Mouse (Mus musculus) C2C12 (cell line): ENCODE results near the gene Casp14.
"Not testable (repeated sequence)": the region's sequence is repeated elsewhere in the genome, so short reads cannot be mapped to it uniquely, and the experiment has no call there.

Experiments used
- CEBPB ChIP-seq: IDR thresholded peaks from one replicate; pipeline ENCODE4 v1.6.1; 2011; ENCODE audit warnings: low read depth, mild to moderate bottlenecking, control low read depth, moderate library complexity
- CTCF ChIP-seq: IDR thresholded peaks from one replicate; pipeline ENCODE4 v1.5.1; 2011; ENCODE audit not compliant: control insufficient read depth, insufficient read depth, insufficient read length
- FOSL1 ChIP-seq: IDR thresholded peaks from one replicate; pipeline ENCODE4 v1.8.0; 2011; ENCODE audit warnings: mild to moderate bottlenecking, low read length; ENCODE audit not compliant: poor library complexity, insufficient read depth, severe bottlenecking
- MAX ChIP-seq: IDR thresholded peaks from one replicate; pipeline ENCODE4 v1.6.1; 2011; ENCODE audit warnings: mild to moderate bottlenecking, control low read depth
- MYOD1 ChIP-seq: IDR thresholded peaks from one replicate; pipeline ENCODE4 v1.6.1; 2011; ENCODE audit warnings: low read depth; ENCODE audit not compliant: control insufficient read depth, insufficient read length
- MYOG ChIP-seq: IDR thresholded peaks from one replicate; pipeline ENCODE4 v1.6.1; 2011; ENCODE audit not compliant: control insufficient read depth, insufficient read length; ENCODE audit errors: extremely low read depth
- USF1 ChIP-seq: IDR thresholded peaks from one replicate; pipeline ENCODE4 v1.6.1; 2011; ENCODE audit warnings: low read depth, mild to moderate bottlenecking, control low read depth, moderate library complexity

DNA sequence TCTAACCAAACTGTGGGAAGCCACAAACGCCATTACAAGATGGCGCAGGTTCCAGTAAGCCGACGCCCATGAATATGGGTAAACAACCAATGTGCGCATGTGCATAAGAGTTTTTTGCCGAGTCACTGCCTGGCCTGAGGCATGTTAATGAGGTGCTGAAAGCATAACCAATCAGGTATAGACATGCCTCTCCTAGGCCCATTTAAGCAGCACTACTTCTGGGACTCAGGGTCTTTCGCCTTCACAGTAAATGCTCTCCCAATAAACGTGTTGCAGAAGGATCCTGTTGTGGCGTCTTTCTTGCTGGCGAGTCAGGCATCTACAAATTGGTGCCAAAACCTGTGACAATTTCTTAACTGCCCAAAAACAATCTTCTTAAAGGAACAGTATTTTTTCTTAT lies 51.4 kb downstream of the Casp14 start:
- not testable (repeated sequence) for TF ChIP-seq CTCF, MAX, USF1, MYOD1, FOSL1, CEBPB, MYOG
